Mouse (Mus musculus) bone marrow, adult 2 months (tissue): ENCODE data around the gene Slc26a10.

Experiments
- CTCF ChIP-seq: fragments of 200-500 bp; IDR thresholded peaks from 2 replicates; pipeline ENCODE4 v1.5.1; 2011; ENCODE audit warnings: low read length, control low read depth; ENCODE audit not compliant: control insufficient read depth, insufficient read depth
- POLR2A ChIP-seq: fragments of 200-500 bp; IDR thresholded peaks from 2 replicates; pipeline ENCODE4 v1.6.1; 2011; ENCODE audit warnings: low read depth, mild to moderate bottlenecking, control low read depth, low read length, borderline replicate concordance; ENCODE audit not compliant: control insufficient read depth

GRCm38 (mm10) chr10:127188465-127189115 lies 8.1 kb upstream of the Slc26a10 start:
- no peak for TF ChIP-seq CTCF
- TF ChIP-seq POLR2A = no peak
